Mouse (Mus musculus): ENCODE results near the gene 1700049E17Rik2. TPM values are rescaled to one million over a fixed set of nuclear protein-coding genes. Genes with fewer than 3 reads are reported as not detected.
"Not testable (repeated sequence)": the region's sequence is repeated elsewhere in the genome, so short reads cannot be mapped to it uniquely, and the experiment has no call there.

Gene 1700049E17Rik2
- 0.58 TPM in 1 of 2 replicates, not detected in the other for total RNA-seq (2014; fragmentation: Nextera tagmentation)
- 0.22 TPM in 1 of 2 replicates, not detected in the other for total RNA-seq (2017)
- polyA plus RNA-seq (2012), result not detected in 2 replicates

DNA sequence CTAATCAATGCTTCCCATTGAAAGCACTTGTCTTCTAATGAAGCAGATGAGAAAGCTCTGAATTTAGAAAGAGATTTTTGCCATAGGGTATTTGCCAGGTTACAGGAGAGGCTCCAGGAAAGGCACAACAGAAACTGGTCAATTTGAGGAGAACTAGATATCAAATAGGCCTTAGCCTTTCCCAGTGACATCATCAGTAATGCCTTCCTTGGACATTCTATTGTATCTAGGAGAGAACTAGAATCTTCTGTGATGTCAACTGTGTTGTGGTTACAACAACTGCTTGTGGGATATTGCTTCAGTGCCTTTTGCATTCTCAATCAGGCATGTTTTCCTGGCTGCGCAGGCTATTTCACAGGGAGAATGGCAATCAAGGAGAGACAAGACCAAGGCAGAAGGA, at the start of gene 1700049E17Rik2:
Gene 1700049E17Rik2 (plus strand): TSS at position 301 of the 400 bp plus-strand sequence.
- ATAC-seq (ENCODE audit: extremely low read depth, insufficient number of reproducible peaks, low FRiP score, poor library complexity, severe bottlenecking); H3K4me3 ChIP-seq (ENCODE audit: low read depth, low read length); DNase-seq (ENCODE audit: low spot score); H3K9me3 ChIP-seq (replicated peaks); H3K4me1 ChIP-seq (ENCODE audit: insufficient read depth, low read depth, low read length); H3K36me3 ChIP-seq (replicated peaks); H3K27me3 ChIP-seq (ENCODE audit: insufficient read depth, low read length): not testable (repeated sequence)

DNA sequence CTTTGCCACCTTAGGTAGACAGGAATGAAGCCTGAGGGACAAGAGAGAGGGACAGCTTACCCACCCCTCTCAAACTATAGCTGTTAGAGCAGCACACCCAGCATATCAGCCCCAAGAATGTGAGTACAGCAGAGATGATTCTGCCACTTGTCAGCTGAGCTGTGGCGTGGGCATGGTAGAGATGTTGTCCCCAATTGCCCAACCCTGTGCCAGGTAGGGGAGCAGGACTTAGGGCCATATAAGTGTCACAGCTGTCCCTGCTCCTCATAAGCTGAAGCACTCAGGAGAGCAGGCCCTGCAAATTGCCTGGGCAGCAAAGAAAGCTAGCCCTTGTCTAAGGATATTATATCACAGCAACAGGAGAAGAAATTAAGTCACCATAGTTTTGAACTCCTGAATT, 48.3 kb upstream of the 1700049E17Rik2 start:
- H3K36me3 ChIP-seq (replicated peaks); H3K27me3 ChIP-seq (ENCODE audit: insufficient read depth, low read length); DNase-seq (ENCODE audit: low spot score); H3K4me3 ChIP-seq (ENCODE audit: low read depth, low read length); ATAC-seq (ENCODE audit: extremely low read depth, insufficient number of reproducible peaks, low FRiP score, poor library complexity, severe bottlenecking); H3K9me3 ChIP-seq (replicated peaks); H3K4me1 ChIP-seq (ENCODE audit: insufficient read depth, low read depth, low read length): not testable (repeated sequence)

DNA sequence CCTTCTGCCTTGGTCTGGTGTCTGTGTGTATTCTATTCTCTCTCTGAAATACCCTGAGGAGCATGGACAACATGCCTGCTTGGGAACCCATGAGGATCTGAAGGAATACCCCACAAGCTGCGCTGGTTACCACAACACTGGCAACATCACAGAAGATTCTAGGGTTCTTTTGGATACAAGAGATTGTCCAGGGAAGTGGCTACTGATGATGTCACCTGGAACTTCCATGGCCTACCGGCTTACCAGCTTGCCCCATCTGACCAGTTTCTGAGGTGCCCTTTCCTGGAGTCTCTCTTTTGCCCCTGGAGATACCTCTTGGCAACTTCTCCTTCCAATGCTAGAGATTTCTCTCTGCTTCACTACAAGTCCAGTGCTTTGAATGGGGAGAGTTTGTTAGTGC, 17.5 kb upstream of the 1700049E17Rik2 start, which contains the start of gene Gm7970:
Gene Gm7970 (minus strand): TSS at position 101 of the 400 bp plus-strand sequence.
- not testable (repeated sequence) for H3K27me3 ChIP-seq (ENCODE audit: insufficient read depth, low read length); ATAC-seq (ENCODE audit: extremely low read depth, insufficient number of reproducible peaks, low FRiP score, poor library complexity, severe bottlenecking)

DNA sequence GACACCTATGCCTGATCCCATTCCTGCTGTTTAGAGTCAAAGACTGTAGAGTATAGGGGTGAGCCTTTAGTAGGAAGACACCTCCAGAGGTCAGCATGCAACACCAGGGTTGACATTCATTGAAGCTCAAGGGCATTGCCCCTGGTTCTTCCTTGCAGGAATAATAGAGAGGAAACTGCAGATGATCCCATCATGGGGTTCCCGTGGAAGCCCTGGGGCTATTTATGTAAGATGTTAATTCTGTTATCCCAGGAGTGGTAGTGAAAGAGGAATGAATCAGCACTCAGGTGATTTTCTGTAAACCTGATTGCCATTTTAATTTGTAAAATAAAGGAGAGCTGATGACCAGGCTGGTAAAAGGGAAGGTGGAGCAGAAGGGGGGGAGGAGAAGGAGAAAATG, 13.3 kb downstream of the 1700049E17Rik2 start:
- not testable (repeated sequence) for H3K4me1 ChIP-seq (ENCODE audit: insufficient read depth, low read depth, low read length); H3K9me3 ChIP-seq (replicated peaks); DNase-seq (ENCODE audit: low spot score); H3K4me3 ChIP-seq (ENCODE audit: low read depth, low read length); ATAC-seq (ENCODE audit: extremely low read depth, insufficient number of reproducible peaks, low FRiP score, poor library complexity, severe bottlenecking); H3K27me3 ChIP-seq (ENCODE audit: insufficient read depth, low read length); H3K36me3 ChIP-seq (replicated peaks)

More for the DNA sequence above, 17.5 kb upstream of the 1700049E17Rik2 start, which contains the start of gene Gm7970:
- not testable (repeated sequence) for H3K4me1 ChIP-seq (ENCODE audit: insufficient read depth, low read depth, low read length); H3K36me3 ChIP-seq (replicated peaks); H3K4me3 ChIP-seq (ENCODE audit: low read depth, low read length); DNase-seq (ENCODE audit: low spot score); H3K9me3 ChIP-seq (replicated peaks)

DNA sequence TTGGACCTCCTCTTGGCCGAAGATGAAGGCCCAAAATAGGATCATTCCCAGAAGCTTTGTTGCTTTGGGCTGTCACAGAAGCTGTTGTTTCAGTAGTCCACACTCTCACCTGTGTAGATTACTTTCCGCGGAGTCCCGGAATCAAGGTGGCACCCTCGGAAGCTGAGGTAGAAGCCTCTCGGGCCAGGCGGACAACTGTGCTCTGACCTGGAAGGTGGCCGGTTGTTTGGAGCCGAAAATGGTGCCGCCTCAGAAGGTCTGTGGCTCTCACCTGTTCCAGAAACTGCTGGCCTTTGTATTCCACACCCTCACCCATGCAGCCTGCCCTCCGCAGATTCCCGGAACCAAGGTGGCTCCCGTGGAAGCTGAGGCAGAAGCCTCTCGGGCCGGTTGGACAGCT, 27.9 kb downstream of the 1700049E17Rik2 start:
- ATAC-seq (ENCODE audit: extremely low read depth, insufficient number of reproducible peaks, low FRiP score, poor library complexity, severe bottlenecking); H3K4me1 ChIP-seq (ENCODE audit: insufficient read depth, low read depth, low read length); H3K4me3 ChIP-seq (ENCODE audit: low read depth, low read length); H3K27me3 ChIP-seq (ENCODE audit: insufficient read depth, low read length); H3K36me3 ChIP-seq (replicated peaks); DNase-seq (ENCODE audit: low spot score); H3K9me3 ChIP-seq (replicated peaks): not testable (repeated sequence)

DNA sequence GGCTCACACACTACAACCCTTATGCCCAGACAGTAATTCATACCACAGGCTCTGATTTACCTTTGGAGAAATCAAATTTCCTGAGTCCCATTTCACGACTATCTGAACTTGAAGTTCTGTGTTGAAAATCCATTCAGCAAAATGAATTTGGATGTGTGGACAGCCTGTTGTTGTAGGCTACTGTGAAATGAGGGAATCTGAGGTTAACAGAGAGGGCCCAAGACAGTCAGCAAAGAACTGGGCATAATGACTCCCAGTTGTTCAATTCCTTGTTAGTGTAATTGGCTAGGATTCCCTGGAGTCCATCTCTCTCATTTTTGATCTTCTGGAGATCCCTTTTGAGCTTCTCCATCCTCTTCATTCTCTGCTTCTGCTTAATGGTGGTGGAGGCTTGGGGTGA, 37.7 kb downstream of the 1700049E17Rik2 start:
- not testable (repeated sequence) for H3K9me3 ChIP-seq (replicated peaks); DNase-seq (ENCODE audit: low spot score); H3K27me3 ChIP-seq (ENCODE audit: insufficient read depth, low read length); H3K4me3 ChIP-seq (ENCODE audit: low read depth, low read length); H3K36me3 ChIP-seq (replicated peaks); ATAC-seq (ENCODE audit: extremely low read depth, insufficient number of reproducible peaks, low FRiP score, poor library complexity, severe bottlenecking); H3K4me1 ChIP-seq (ENCODE audit: insufficient read depth, low read depth, low read length)

DNA sequence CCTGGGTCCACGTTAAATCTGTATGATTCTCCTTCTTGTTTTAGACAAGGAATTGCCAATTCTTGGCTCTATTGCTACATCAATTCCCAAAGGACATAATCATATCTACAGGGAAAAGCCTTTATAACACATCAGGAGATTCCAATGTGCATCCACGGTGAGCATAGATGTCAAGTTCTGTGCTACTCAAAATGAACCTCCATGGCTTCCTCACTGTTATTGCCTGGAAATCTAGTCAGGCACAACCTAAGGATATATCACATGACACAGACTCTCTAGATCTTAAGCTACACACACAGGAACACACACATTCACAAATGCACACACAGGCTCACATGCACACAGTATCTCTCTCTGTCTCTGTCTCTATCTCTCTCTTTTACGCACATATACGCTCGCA, 49.5 kb downstream of the 1700049E17Rik2 start:
- DNase-seq (ENCODE audit: low spot score); H3K9me3 ChIP-seq (replicated peaks); H3K36me3 ChIP-seq (replicated peaks); H3K4me3 ChIP-seq (ENCODE audit: low read depth, low read length); H3K27me3 ChIP-seq (ENCODE audit: insufficient read depth, low read length); ATAC-seq (ENCODE audit: extremely low read depth, insufficient number of reproducible peaks, low FRiP score, poor library complexity, severe bottlenecking); H3K4me1 ChIP-seq (ENCODE audit: insufficient read depth, low read depth, low read length): not testable (repeated sequence)

DNA sequence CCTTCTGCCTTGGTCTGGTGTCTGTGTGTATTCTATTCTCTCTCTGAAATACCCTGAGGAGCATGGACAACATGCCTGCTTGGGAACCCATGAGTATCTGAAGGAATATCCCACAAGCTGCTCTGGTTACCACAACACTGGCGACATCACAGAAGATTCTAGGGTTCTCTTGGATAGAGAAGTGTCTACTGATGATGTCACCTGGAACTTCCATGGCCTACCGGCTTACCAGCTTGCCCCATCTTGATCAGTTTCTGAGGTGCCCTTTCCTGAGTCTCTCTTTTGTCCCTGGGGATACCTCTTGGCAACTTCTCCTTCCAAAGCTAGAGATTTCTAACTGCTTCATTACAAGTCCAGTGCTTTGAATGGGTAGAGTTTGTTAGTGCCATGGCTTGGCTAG, 51.5 kb downstream of the 1700049E17Rik2 start, which contains the start of gene Gm3072:
Gene Gm3072 (minus strand): TSS at position 101 of the 400 bp plus-strand sequence.
- not testable (repeated sequence) for H3K4me1 ChIP-seq (ENCODE audit: insufficient read depth, low read depth, low read length); H3K27me3 ChIP-seq (ENCODE audit: insufficient read depth, low read length); H3K36me3 ChIP-seq (replicated peaks); ATAC-seq (ENCODE audit: extremely low read depth, insufficient number of reproducible peaks, low FRiP score, poor library complexity, severe bottlenecking); H3K4me3 ChIP-seq (ENCODE audit: low read depth, low read length); DNase-seq (ENCODE audit: low spot score); H3K9me3 ChIP-seq (replicated peaks)

DNA sequence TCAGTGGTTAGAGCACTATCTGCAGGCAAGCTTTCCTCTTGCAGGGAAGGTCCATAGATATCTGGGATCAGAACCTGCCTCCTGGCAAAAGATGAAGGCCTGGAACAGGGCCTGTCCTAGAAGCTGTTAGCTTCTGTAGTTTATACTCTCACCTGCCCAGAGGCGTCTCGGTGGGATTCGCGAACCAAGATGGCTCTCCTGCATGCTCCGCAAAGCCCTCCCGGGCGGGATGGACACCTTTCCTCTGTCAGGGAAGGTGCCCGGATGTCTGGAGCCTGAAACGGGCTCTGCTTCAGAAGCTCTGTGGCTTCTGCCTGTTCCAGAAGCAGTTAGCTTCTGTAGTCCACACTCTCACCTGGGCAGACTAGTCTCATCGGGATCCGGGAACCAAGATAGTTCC, 57.1 kb downstream of the 1700049E17Rik2 start:
- H3K4me3 ChIP-seq (ENCODE audit: low read depth, low read length); DNase-seq (ENCODE audit: low spot score); H3K36me3 ChIP-seq (replicated peaks); H3K4me1 ChIP-seq (ENCODE audit: insufficient read depth, low read depth, low read length); ATAC-seq (ENCODE audit: extremely low read depth, insufficient number of reproducible peaks, low FRiP score, poor library complexity, severe bottlenecking); H3K27me3 ChIP-seq (ENCODE audit: insufficient read depth, low read length); H3K9me3 ChIP-seq (replicated peaks): not testable (repeated sequence)

Other genes with a start within 250 kb of the 1700049E17Rik2 start
- gene Gm5798, start 224.6 kb upstream of the 1700049E17Rik2 start, total RNA-seq (2014; fragmentation: Nextera tagmentation), result not detected in 2 replicates
- gene Gm5798, start 224.6 kb upstream of the 1700049E17Rik2 start, total RNA-seq (2017), result not detected in 2 replicates
- gene Gm5798, start 224.6 kb upstream of the 1700049E17Rik2 start, polyA plus RNA-seq (2012), result not detected in 2 replicates
- not detected in 2 replicates for gene Gm7945, start 186.8 kb upstream of the 1700049E17Rik2 start, total RNA-seq (2014; fragmentation: Nextera tagmentation)
- gene Gm7945, start 186.8 kb upstream of the 1700049E17Rik2 start, total RNA-seq (2017), result 0.22 and 0.46 TPM in 2 replicates
- not detected in 2 replicates for gene Gm7945, start 186.8 kb upstream of the 1700049E17Rik2 start, polyA plus RNA-seq (2012)
- not detected in 2 replicates for gene Gm6482, start 164.9 kb upstream of the 1700049E17Rik2 start, total RNA-seq (2014; fragmentation: Nextera tagmentation)
- 0.16 TPM in 1 of 2 replicates, not detected in the other for gene Gm6482, start 164.9 kb upstream of the 1700049E17Rik2 start, total RNA-seq (2017)
- gene Gm6482, start 164.9 kb upstream of the 1700049E17Rik2 start, polyA plus RNA-seq (2012), result not detected in 2 replicates
- not detected in 2 replicates for gene Gm7954, start 119.7 kb upstream of the 1700049E17Rik2 start, total RNA-seq (2014; fragmentation: Nextera tagmentation)
- 0.38 TPM in 1 of 2 replicates, not detected in the other for gene Gm7954, start 119.7 kb upstream of the 1700049E17Rik2 start, total RNA-seq (2017)
- not detected in 2 replicates for gene Gm7954, start 119.7 kb upstream of the 1700049E17Rik2 start, polyA plus RNA-seq (2012)
- not detected in 2 replicates for gene Gm3486, start 83.7 kb upstream of the 1700049E17Rik2 start, total RNA-seq (2014; fragmentation: Nextera tagmentation)
- gene Gm3486, start 83.7 kb upstream of the 1700049E17Rik2 start, total RNA-seq (2017), result not detected in 2 replicates
- gene Gm3486, start 83.7 kb upstream of the 1700049E17Rik2 start, polyA plus RNA-seq (2012), result not detected in 2 replicates
- not detected in 2 replicates for gene Gm7970, start 17.6 kb upstream of the 1700049E17Rik2 start, total RNA-seq (2014; fragmentation: Nextera tagmentation)
- gene Gm7970, start 17.6 kb upstream of the 1700049E17Rik2 start, total RNA-seq (2017), result not detected in 2 replicates
- gene Gm7970, start 17.6 kb upstream of the 1700049E17Rik2 start, polyA plus RNA-seq (2012), result not detected in 2 replicates
- gene Gm3072, start 51.4 kb downstream of the 1700049E17Rik2 start, total RNA-seq (2014; fragmentation: Nextera tagmentation), result not detected in 2 replicates
- not detected in 2 replicates for gene Gm3072, start 51.4 kb downstream of the 1700049E17Rik2 start, total RNA-seq (2017)
- not detected in 2 replicates for gene Gm3072, start 51.4 kb downstream of the 1700049E17Rik2 start, polyA plus RNA-seq (2012)
- gene Gm3676, start 73.3 kb downstream of the 1700049E17Rik2 start, total RNA-seq (2014; fragmentation: Nextera tagmentation), result not detected in 2 replicates
- not detected in 2 replicates for gene Gm3676, start 73.3 kb downstream of the 1700049E17Rik2 start, total RNA-seq (2017)
- not detected in 2 replicates for gene Gm3676, start 73.3 kb downstream of the 1700049E17Rik2 start, polyA plus RNA-seq (2012)
- gene Gm8068, start 128.7 kb downstream of the 1700049E17Rik2 start, total RNA-seq (2014; fragmentation: Nextera tagmentation), result not detected in 2 replicates
- gene Gm8068, start 128.7 kb downstream of the 1700049E17Rik2 start, total RNA-seq (2017), result not detected in 2 replicates
- gene Gm8068, start 128.7 kb downstream of the 1700049E17Rik2 start, polyA plus RNA-seq (2012), result not detected in 2 replicates
- not detected in 2 replicates for gene Gm7929, start 177.4 kb downstream of the 1700049E17Rik2 start, total RNA-seq (2014; fragmentation: Nextera tagmentation)
- gene Gm7929, start 177.4 kb downstream of the 1700049E17Rik2 start, total RNA-seq (2017), result not detected in 2 replicates
- not detected in 2 replicates for gene Gm7929, start 177.4 kb downstream of the 1700049E17Rik2 start, polyA plus RNA-seq (2012)
- gene Gm47189, start 199.2 kb downstream of the 1700049E17Rik2 start, total RNA-seq (2014; fragmentation: Nextera tagmentation), result not detected in 2 replicates
- gene Gm47189, start 199.2 kb downstream of the 1700049E17Rik2 start, total RNA-seq (2017), result 0.33 TPM in 1 of 2 replicates, not detected in the other
- gene Gm47189, start 199.2 kb downstream of the 1700049E17Rik2 start, polyA plus RNA-seq (2012), result not detected in 2 replicates